Comparison of ENCODE assay signal across 7 mouse cellular contexts in genomic region chr11:57643691-57644090, GRCm38 (mm10). TPM values are rescaled to one million over a fixed set of nuclear protein-coding genes. Genes with fewer than 3 reads are reported as not detected.
A peak's percentile ranks its signal among the peaks of the same experiment; 100 is the strongest.
DNase-seq lines count a peak whose midpoint lies in the region; ATAC-seq and TF ChIP-seq lines count a peak whose summit lies in the region.

No protein-coding gene starts in this region.

- no peak overlapping the region for H3K27ac ChIP-seq in lung, embryonic 15.5 days
- no peak overlapping the region for H3K27ac ChIP-seq in forebrain, embryonic 14.5 days (ENCODE audit: low read depth, low read length)
- no peak overlapping the region for H3K27ac ChIP-seq in intestine, embryonic 15.5 days
- no peak overlapping the region for H3K27ac ChIP-seq in midbrain, postnatal 0 days (ENCODE audit: low read depth, low read length)

- WGBS in lung, embryonic 15.5 days = 51% methylated on average over 2 of the region's 2 CpGs
- 64% methylated on average over 2 of the region's 2 CpGs for WGBS in forebrain, embryonic 14.5 days
- 61% methylated on average over 2 of the region's 2 CpGs for WGBS in intestine, embryonic 15.5 days
- 63% methylated on average over 2 of the region's 2 CpGs for WGBS in midbrain, postnatal 0 days

- no peaks in the 10 kb centered on the region for H3K27me3 ChIP-seq in lung, embryonic 15.5 days
- H3K27me3 ChIP-seq in forebrain, embryonic 14.5 days (replicated peaks; ENCODE audit: control insufficient read depth, insufficient read depth, low read length) = no peaks in the 10 kb centered on the region
- no peaks in the 10 kb centered on the region for H3K27me3 ChIP-seq in intestine, embryonic 15.5 days (replicated peaks)
- no peaks in the 10 kb centered on the region for H3K27me3 ChIP-seq in midbrain, postnatal 0 days (ENCODE audit: insufficient read depth, low read length)

- no peak overlapping the region for H3K9ac ChIP-seq in lung, embryonic 15.5 days
- H3K9ac ChIP-seq in forebrain, embryonic 14.5 days (ENCODE audit: low read length) = 0 out of 2 replicates have a peak overlapping the region, but pooled peaks have one; percentile 82
- no peak overlapping the region for H3K9ac ChIP-seq in intestine, embryonic 15.5 days
- no peak overlapping the region for H3K9ac ChIP-seq in midbrain, postnatal 0 days (replicated peaks; ENCODE audit: low read length, poor library complexity, severe bottlenecking)

- H3K36me3 ChIP-seq in lung, embryonic 15.5 days = no peaks in the 10 kb centered on the region
- no peaks in the 10 kb centered on the region for H3K36me3 ChIP-seq in forebrain, embryonic 14.5 days (ENCODE audit: control insufficient read depth, insufficient read depth, low read length)
- H3K36me3 ChIP-seq in intestine, embryonic 15.5 days = no peaks in the 10 kb centered on the region
- H3K36me3 ChIP-seq in midbrain, postnatal 0 days (ENCODE audit: insufficient read depth, low read length) = no peaks in the 10 kb centered on the region

- no peaks in the 10 kb centered on the region for H3K9me3 ChIP-seq in lung, embryonic 15.5 days
- no peaks in the 10 kb centered on the region for H3K9me3 ChIP-seq in forebrain, embryonic 14.5 days (replicated peaks; ENCODE audit: control insufficient read depth, low read length)
- H3K9me3 ChIP-seq in intestine, embryonic 15.5 days = no peaks in the 10 kb centered on the region
- no peaks in the 10 kb centered on the region for H3K9me3 ChIP-seq in midbrain, postnatal 0 days (ENCODE audit: low read length)

- ATAC-seq in lung, embryonic 15.5 days (ENCODE audit: borderline replicate concordance, extremely low read depth, low FRiP score, low TSS enrichment) = no peak
- ATAC-seq in forebrain, embryonic 14.5 days = no peak
- ATAC-seq in intestine, embryonic 15.5 days = no peak
- ATAC-seq in midbrain, postnatal 0 days (ENCODE audit: low FRiP score) = no peak

- peak overlapping the region; percentile 86; the same call in 1 of the 2 replicates for H3K4me3 ChIP-seq in lung, embryonic 15.5 days
- no peak overlapping the region for H3K4me3 ChIP-seq in forebrain, embryonic 14.5 days (ENCODE audit: low read depth, low read length)
- H3K4me3 ChIP-seq in intestine, embryonic 15.5 days (replicated peaks) = no peak overlapping the region
- no peak overlapping the region for H3K4me3 ChIP-seq in midbrain, postnatal 0 days (ENCODE audit: low read depth, low read length)

- TF ChIP-seq CTCF in midbrain, postnatal 0 days (IDR thresholded peaks at IDR 0.05) = no peak

- H3K4me2 ChIP-seq in lung, embryonic 15.5 days = peak overlapping the region; percentile 98
- H3K4me2 ChIP-seq in forebrain, embryonic 14.5 days (ENCODE audit: low read length) = peak overlapping the region; percentile 85
- peak overlapping the region; percentile 89 for H3K4me2 ChIP-seq in intestine, embryonic 15.5 days (replicated peaks)
- H3K4me2 ChIP-seq in midbrain, postnatal 0 days (ENCODE audit: low read depth, low read length, poor library complexity, severe bottlenecking) = peak overlapping the region; percentile 97; the same call in 1 of the 2 replicates

- peaks cover 19% of the 10 kb centered on the region for H3K4me1 ChIP-seq in lung, embryonic 15.5 days
- H3K4me1 ChIP-seq in forebrain, embryonic 14.5 days (ENCODE audit: control insufficient read depth, insufficient read depth, low read length) = peaks cover 14% of the 10 kb centered on the region; the same call in 1 of the 2 replicates
- peaks cover 10% of the 10 kb centered on the region; the same call in 1 of the 2 replicates for H3K4me1 ChIP-seq in intestine, embryonic 15.5 days (replicated peaks)
- H3K4me1 ChIP-seq in midbrain, postnatal 0 days (ENCODE audit: insufficient read depth, low read length) = peaks cover 14% of the 10 kb centered on the region; the same call in 1 of the 2 replicates

- DNase-seq in lung, adult 18-20 months = no peak
- DNase-seq in forebrain, embryonic 14.5 days (ENCODE audit: low spot score) = no peak
- no peak for DNase-seq in midbrain, postnatal 0 days (ENCODE audit: low spot score)
- no peak for DNase-seq in right cerebral cortex, adult 18-20 months
- no peak for DNase-seq in right cerebral cortex, postnatal 4 days

RNA-seq across cellular contexts. Expression of gene Galnt10, which starts 1.6 kb away (rescaled TPM):
- polyA plus RNA-seq in lung, embryonic 15.5 days (2015; fragmentation: Nextera tagmentation; extraction: Ambion mirVana) = 15.1 and 15.3 TPM in 2 replicates
- 6.1 and 7.1 TPM in 2 replicates for polyA plus RNA-seq in forebrain, embryonic 14.5 days (2014; fragmentation: Nextera tagmentation; extraction: Ambion mirVana)
- 19.3 and 20.3 TPM in 2 replicates for polyA plus RNA-seq in intestine, embryonic 15.5 days (2015; fragmentation: Nextera tagmentation; extraction: Ambion mirVana)
- total RNA-seq in midbrain, postnatal 0 days (2014; rRNA removed) = 21.3 and 26.0 TPM in 2 replicates
- 11.8 and 12.0 TPM in 2 replicates for polyA plus RNA-seq in midbrain, postnatal 0 days (2015; fragmentation: Nextera tagmentation; extraction: Ambion mirVana)
